Mouse (Mus musculus) G1E (cell line): ENCODE results near the gene Rps18. TPM values are rescaled to one million over a fixed set of nuclear protein-coding genes. Genes with fewer than 3 reads are reported as not detected.

Source experiments
- ATAC-seq: 2 replicates; pipeline ENCODE4 v1.8.0; 2016; ENCODE audit warnings: mild to moderate bottlenecking; ENCODE audit not compliant: insufficient number of reproducible peaks, poor library complexity, low FRiP score, severe bottlenecking; ENCODE audit errors: extremely low read depth
- DNase-seq: peaks from one replicate; pipeline ENCODE4 v3.0.0; 2012; ENCODE audit warnings: low spot score
- H3K27me3 ChIP-seq: 2 replicates; pipeline ENCODE4 v1.6.1; 2012; ENCODE audit warnings: mild to moderate bottlenecking, low read length, inconsistent platforms; ENCODE audit not compliant: insufficient read depth
- H3K36me3 ChIP-seq: replicated peaks from 2 replicates; pipeline ENCODE3; 2012; ENCODE audit warnings: mild to moderate bottlenecking, inconsistent platforms
- H3K4me1 ChIP-seq: 2 replicates; pipeline ENCODE4 v1.6.1; 2012; ENCODE audit warnings: low read depth, low read length, inconsistent platforms, mixed read lengths; ENCODE audit not compliant: insufficient read depth
- H3K4me3 ChIP-seq: 2 replicates; pipeline ENCODE4 v1.5.1; 2012; ENCODE audit warnings: low read depth, mild to moderate bottlenecking, inconsistent platforms, low read length, moderate library complexity, mixed read lengths
- H3K9me3 ChIP-seq: replicated peaks from 2 replicates; pipeline ENCODE4 v1.6.1; 2012; ENCODE audit warnings: inconsistent platforms
- CTCF ChIP-seq: IDR thresholded peaks from 2 replicates; pipeline ENCODE4 v1.5.1; 2012; ENCODE audit warnings: low read depth, low read length, inconsistent platforms, mixed read lengths
- GATA1 ChIP-seq: IDR thresholded peaks from 2 replicates; pipeline ENCODE4 v1.6.1; 2012; ENCODE audit warnings: borderline replicate concordance, low read length, inconsistent platforms, mixed read lengths
- GATA2 ChIP-seq: IDR thresholded peaks from 2 replicates; pipeline ENCODE4 v1.6.1; 2012; ENCODE audit warnings: low read depth, low read length, inconsistent platforms, borderline replicate concordance
- POLR2AphosphoS5 ChIP-seq: IDR thresholded peaks from 2 replicates; pipeline ENCODE4 v1.6.1; 2012; ENCODE audit warnings: low read depth, low read length, inconsistent platforms; ENCODE audit not compliant: insufficient replicate concordance
- TAL1 ChIP-seq: conservative IDR thresholded peaks from 2 replicates; pipeline ENCODE4 v1.6.1; 2012; ENCODE audit warnings: low read depth, low read length, inconsistent platforms, mixed read lengths
- polyA plus RNA-seq: library from polyadenylated mRNA; stranded (reverse); fragments of >175 nt; gene quantifications from 2 replicates; pipeline ENCODE4 v1.2.3, GENCODE M21; 2012
- total RNA-seq, 2 experiments: library from RNA; stranded (forward) in 1 of 2; stranded (reverse) in 1 of 2; fragments of 200-1000 nt in 1 of 2; fragments of >200 nt in 1 of 2; fragmentation: Nextera tagmentation in 1 of 2; gene quantifications; 2 replicates each; pipeline ENCODE4 v1.2.3; 2014 to 2017

The Rps18 gene
- total and polyA plus RNA-seq, 3 experiments = 1,633 to 2,298 (median 1,704) TPM

- DNase-seq (no peak), ATAC-seq (no peak)
- Histone ChIP-seq H3K4me3 (no peak overlapping the region), H3K27me3 (no peaks in the 10 kb centered on the region), H3K9me3 (peaks cover 8% of the 10 kb centered on the region), H3K4me1 (peaks cover 11% of the 10 kb centered on the region), H3K36me3 (peaks cover 27% of the 10 kb centered on the region)
- TF ChIP-seq TAL1 (no peak), GATA2 (no peak)
These were observed 13.1 kb upstream of the Rps18 start for GRCm38 (mm10) chr17:33968927-33969326.

- TF ChIP-seq GATA2 (no peak), CTCF (peak; percentile 86)
- H3K4me3 ChIP-seq = no peak overlapping the region
- H3K27me3 ChIP-seq = no peaks in the 10 kb centered on the region
- peaks cover 8% of the 10 kb centered on the region for H3K9me3 ChIP-seq
- peaks cover 31% of the 10 kb centered on the region for H3K36me3 ChIP-seq
- peaks cover 8% of the 10 kb centered on the region for H3K4me1 ChIP-seq
- DNase-seq (peak; percentile 29), ATAC-seq (peak; percentile 22; the same call in 1 of the 2 replicates)
These were observed 12.7 kb upstream of the Rps18 start for GRCm38 (mm10) chr17:33968489-33968888.

- no peaks in the 10 kb centered on the region for H3K27me3 ChIP-seq
- DNase-seq (no peak), ATAC-seq (no peak)
- H3K4me3 ChIP-seq = no peak overlapping the region
- TF ChIP-seq POLR2AphosphoS5 (no peak), TAL1 (no peak), GATA1 (no peak), GATA2 (no peak), CTCF (no peak)
- peaks cover 8% of the 10 kb centered on the region for H3K9me3 ChIP-seq
- H3K36me3 ChIP-seq = peaks cover 56% of the 10 kb centered on the region
- peaks cover 7% of the 10 kb centered on the region for H3K4me1 ChIP-seq
These were observed 10.2 kb upstream of the Rps18 start for GRCm38 (mm10) chr17:33965846-33966550.

GRCm38 (mm10) chr17:33965082-33965845 lies 9.5 kb upstream of the Rps18 start:
- peaks cover 7% of the 10 kb centered on the region for H3K4me1 ChIP-seq
- H3K4me3 ChIP-seq = no peak overlapping the region
- DNase-seq (no peak), ATAC-seq (no peak)
- no peak for TF ChIP-seq CTCF
- TF ChIP-seq GATA1 = no peak
- H3K27me3 ChIP-seq = no peaks in the 10 kb centered on the region
- peaks cover 5% of the 10 kb centered on the region for H3K9me3 ChIP-seq
- H3K36me3 ChIP-seq = peaks cover 63% of the 10 kb centered on the region

GRCm38 (mm10) chr17:33962876-33963275 lies 7.1 kb upstream of the Rps18 start:
- H3K9me3 ChIP-seq = no peaks in the 10 kb centered on the region
- no peak for TF ChIP-seq GATA1
- TF ChIP-seq POLR2AphosphoS5 = no peak
- no peak for TF ChIP-seq TAL1
- TF ChIP-seq GATA2 = no peak
- no peak for TF ChIP-seq CTCF
- peaks cover 5% of the 10 kb centered on the region for H3K4me1 ChIP-seq
- ATAC-seq (no peak), DNase-seq (no peak)
- H3K4me3 ChIP-seq = no peak overlapping the region
- H3K27me3 ChIP-seq = no peaks in the 10 kb centered on the region
- H3K36me3 ChIP-seq = peaks cover 87% of the 10 kb centered on the region

GRCm38 (mm10) chr17:33959948-33960347 lies 4.1 kb upstream of the Rps18 start:
- Histone ChIP-seq H3K27me3 (no peaks in the 10 kb centered on the region), H3K9me3 (no peaks in the 10 kb centered on the region), H3K4me3 (no peak overlapping the region), H3K36me3 (peaks cover 77% of the 10 kb centered on the region), H3K4me1 (peaks cover 18% of the 10 kb centered on the region)
- DNase-seq (no peak), ATAC-seq (no peak)
- TF ChIP-seq GATA1 = no peak
- no peak for TF ChIP-seq TAL1
- TF ChIP-seq GATA2 = no peak
- TF ChIP-seq POLR2AphosphoS5 = no peak
- TF ChIP-seq CTCF = no peak

- Histone ChIP-seq H3K9me3 (no peaks in the 10 kb centered on the region), H3K4me1 (peaks cover 19% of the 10 kb centered on the region), H3K36me3 (peaks cover 80% of the 10 kb centered on the region), H3K4me3 (no peak overlapping the region), H3K27me3 (no peaks in the 10 kb centered on the region)
- DNase-seq (no peak), ATAC-seq (no peak)
- TF ChIP-seq TAL1 (no peak), CTCF (no peak), POLR2AphosphoS5 (no peak), GATA1 (no peak), GATA2 (no peak)
These were observed 3.3 kb upstream of the Rps18 start for GRCm38 (mm10) chr17:33959135-33959534.
